Mouse (Mus musculus) right cerebral cortex, postnatal 14 days (tissue): ENCODE measurements at regions not wholly inside any gene's neighbourhood (a gene's known extent, or its start where the extent isn't known, plus 50 kb on each side); places are given as distances from the start of the nearest gene placed in this dataset.
A peak's percentile ranks its signal among the peaks of the same experiment; 100 is the strongest.

ENCODE experiments used
- DNase-seq: peaks from one replicate; pipeline ENCODE4 v3.0.0; 2022

GRCm38 (mm10) chr14:58815616-58816539, 326.8 kb downstream of the 1700129C05Rik start:
- DNase-seq = no peak

DNA sequence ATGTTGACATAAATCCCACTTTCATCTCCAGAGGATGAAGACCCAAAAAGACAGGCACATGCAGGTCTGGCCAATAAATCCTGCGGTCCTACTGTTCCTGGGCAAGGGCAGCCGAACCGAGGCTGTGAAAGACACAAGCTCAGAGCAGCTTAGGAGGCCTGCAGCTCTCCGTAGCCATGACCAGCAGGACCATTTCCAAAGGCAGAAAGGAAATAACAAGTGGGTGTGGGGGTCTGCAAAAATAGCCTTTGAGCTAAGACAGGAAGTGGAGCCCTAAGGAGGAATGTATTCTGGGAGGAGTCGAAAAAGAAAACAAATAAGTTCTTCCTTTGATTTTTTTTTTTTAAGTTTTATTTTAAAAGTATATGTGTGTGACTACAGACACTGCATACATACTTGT, 330.1 kb downstream of the 1700129C05Rik start:
- no peak for DNase-seq

- no peak for DNase-seq
These were observed 341.3 kb downstream of the 1700129C05Rik start for GRCm38 (mm10) chr14:58801402-58801861.

DNA sequence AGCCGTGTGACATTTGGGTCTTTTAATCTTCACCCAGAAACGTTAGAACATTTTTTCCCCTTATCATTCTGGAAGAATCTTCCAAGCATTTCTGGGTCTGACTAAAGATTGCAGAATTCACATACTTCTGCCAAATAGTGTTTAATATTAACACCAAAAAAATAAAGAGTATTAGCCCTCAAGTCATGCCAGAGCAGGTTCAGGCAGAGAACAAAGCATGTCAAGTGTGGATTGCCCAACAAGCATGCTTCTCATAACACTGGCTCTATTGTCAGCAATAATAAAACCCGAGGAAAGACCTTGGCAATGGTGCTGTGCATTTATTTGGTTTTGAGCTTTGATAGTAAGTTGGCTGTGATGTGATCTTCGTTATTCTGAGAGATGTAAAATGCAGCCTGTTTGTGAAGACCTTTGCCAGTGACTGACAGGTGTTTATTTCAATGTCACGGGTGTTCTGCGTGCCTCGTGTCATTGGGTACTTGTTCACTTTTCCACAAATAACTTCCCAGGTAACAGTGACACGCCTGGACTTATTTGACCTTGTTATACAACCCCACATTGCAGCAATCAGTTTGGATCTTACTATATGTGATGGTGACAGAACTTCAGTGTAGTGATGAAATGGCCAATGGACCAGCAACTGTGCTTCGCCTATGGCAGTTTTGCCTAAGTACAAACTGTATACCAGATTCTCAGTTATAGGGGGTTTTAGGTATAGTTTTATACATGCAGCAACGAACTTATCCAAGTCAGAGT, 354.3 kb downstream of the 1700129C05Rik start:
- no peak for DNase-seq

DNA sequence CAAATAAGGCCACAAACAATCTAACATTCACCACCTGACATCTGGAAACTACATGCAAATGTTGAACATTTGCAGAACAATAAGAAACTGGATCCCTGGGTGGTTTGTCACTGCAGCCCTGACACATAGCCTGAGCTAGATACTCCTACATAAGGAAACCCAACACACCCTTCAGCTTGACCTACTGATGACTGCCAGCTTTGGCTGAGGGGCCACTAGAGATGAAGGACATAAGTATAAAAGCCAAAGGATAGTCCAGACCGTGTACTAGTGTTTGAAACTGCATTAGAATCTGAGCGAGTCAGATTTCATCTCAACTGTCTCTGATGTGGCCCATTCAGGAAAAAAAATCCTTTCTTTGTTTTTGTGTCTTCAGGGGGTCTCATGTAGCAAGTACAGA, 355.1 kb downstream of the 1700129C05Rik start:
- DNase-seq = no peak

GRCm38 (mm10) chr14:58786791-58787491, 355.8 kb downstream of the 1700129C05Rik start:
- no peak for DNase-seq

DNA sequence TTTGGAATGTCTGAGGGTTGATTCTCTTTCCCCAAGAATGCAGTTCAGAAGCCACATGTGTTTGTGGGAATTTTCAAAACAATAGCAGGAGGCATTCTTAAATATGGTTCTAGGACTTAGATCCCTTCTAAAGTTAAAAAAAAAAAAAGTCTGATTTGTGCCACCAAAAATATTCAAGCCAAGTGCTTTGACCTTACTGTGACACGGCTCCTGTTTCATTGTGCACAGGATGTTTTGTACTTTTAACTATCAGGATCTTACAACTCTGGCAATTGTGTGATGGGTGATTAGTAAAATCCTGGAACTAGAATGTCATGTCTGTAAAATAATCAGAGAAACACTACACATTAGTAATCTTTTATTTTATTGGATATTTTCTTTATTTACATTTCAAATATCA, 359.5 kb downstream of the 1700129C05Rik start:
- DNase-seq = no peak

- no peak for DNase-seq
These were observed 362.4 kb downstream of the 1700129C05Rik start for GRCm38 (mm10) chr14:58780306-58780705.

DNA sequence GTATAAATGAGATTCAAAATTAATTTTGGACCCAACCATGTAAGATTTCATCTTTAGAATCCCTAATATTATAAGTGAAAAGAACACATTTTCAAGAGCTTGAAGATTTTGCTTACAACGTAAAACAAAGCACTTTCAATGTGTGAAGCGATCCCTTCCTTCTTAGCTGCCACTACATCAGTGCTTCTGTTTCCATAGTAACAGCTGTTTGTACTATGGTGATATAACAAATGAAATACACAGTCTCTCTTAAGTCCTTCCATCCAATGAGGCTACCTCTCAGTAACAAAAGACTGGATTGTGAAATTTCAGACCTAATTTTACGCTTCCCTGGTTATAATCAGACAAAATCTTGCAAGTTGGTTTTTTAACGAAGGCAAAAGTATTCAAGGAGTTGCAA, 364.0 kb downstream of the 1700129C05Rik start:
- DNase-seq = no peak

GRCm38 (mm10) chr14:58761291-58761690, 381.4 kb downstream of the 1700129C05Rik start:
- DNase-seq = no peak

- DNase-seq = no peak
These were observed 382.9 kb downstream of the 1700129C05Rik start for GRCm38 (mm10) chr14:58759759-58760158.

- no peak for DNase-seq
These were observed 388.9 kb downstream of the 1700129C05Rik start for GRCm38 (mm10) chr14:58753781-58754180.

DNA sequence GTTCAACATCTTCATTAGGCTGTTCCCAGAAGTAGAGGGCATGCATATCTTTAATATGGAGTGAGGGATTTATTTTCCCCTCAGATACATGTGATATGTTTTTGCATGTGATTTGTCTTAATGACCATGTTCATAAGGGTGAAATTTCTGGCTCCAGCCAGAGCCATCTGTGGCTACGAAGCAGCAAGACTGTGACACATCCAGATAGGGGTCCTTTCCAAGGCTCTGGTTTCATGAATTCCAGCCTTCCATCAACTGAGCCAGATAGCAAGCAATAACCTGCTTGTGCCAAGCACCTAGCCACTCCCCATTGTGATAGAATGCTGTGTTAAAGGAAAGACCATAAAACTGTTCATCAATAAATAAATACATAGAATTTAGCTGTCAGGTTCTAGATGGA, 389.6 kb downstream of the 1700129C05Rik start:
- no peak for DNase-seq

DNA sequence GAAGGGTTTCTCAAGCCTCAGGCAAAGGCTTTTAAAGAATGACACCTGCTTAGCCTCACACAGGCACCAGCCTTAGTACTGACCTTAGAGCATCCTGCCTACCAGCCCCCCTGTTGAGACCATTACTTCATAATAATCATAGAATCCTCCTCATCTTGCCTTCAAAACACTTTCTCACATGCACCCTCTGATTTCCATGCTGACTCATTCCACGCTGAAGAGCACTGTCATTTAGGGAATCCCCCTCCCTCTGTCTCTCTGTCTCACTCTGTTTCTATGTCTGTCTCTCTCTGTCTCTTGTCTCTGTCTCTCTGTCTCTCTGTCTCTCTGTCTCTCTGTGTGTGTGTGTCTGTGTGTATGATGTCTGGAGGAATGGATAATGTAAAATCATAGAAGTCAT, 416.3 kb downstream of the 1700129C05Rik start:
- DNase-seq = no peak

- no peak for DNase-seq
These were observed 427.8 kb downstream of the 1700129C05Rik start for GRCm38 (mm10) chr14:58714856-58715255.

DNA sequence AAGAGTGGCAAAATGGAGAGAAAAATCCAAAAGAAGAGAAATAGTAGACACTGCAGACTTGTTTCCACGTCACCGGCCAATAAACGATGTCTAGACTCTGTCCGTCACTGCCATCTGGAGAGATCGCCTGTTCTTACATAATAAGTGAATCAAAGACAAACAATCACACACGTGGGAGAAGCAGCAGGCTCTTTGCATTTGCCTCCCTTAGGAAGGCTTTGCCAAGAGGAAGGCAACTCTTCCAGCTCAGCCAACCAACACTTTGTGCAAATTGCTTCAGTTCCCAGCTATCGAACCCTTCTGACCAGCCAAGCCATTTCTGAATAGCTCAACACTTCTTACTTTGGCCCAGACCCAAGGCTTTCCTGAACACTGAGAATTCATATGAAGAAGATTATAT, 432.8 kb downstream of the 1700129C05Rik start:
- DNase-seq = no peak

- no peak for DNase-seq
These were observed 433.4 kb downstream of the 1700129C05Rik start for GRCm38 (mm10) chr14:58709281-58709680.

DNA sequence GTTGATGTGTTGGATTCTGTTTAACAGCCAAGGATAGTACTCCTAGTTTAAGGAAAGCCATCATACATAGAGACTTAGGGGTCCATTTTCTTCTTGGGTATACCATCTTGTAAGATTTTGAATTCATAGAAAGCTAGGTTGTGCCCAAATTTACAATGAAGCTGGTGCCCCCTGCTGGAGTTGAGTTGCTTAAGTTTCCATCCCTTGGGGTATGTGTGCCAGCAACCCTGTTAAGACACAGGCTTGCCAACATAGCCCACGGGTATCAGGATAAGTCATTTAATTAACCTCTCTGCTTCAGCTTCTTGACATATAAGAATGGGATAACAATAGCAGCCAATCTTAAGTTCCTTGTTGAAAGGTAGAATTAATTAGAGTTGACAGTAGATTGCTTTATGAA, 440.9 kb downstream of the 1700129C05Rik start:
- peak; percentile 65 for DNase-seq

GRCm38 (mm10) chr14:58691129-58691828, 451.4 kb downstream of the 1700129C05Rik start:
- DNase-seq = no peak

- no peak for DNase-seq
These were observed 454.9 kb downstream of the 1700129C05Rik start for GRCm38 (mm10) chr14:58687814-58688213.

DNA sequence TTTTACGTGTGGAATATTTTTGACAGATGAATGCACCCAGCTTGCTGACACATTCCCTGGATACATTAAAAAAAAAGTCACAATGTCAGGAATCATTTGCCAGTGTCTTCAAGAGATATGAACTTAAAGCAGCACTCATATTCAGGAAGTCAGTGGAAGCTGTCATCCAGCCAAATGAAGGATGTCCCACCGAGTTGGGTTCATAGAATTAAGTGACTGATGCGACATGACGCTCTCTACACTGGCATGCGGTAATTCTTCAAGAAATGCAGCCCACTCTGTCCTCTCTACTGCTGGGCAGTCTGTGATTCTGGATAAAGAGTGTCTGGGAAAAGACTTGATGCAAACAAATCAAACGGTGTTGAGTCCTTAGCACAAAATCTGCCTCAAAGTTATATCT, 463.9 kb downstream of the 1700129C05Rik start:
- DNase-seq = no peak

- no peak for DNase-seq
These were observed 464.5 kb downstream of the 1700129C05Rik start for GRCm38 (mm10) chr14:58678126-58678656.
